Mouse (Mus musculus): Measurements from ENCODE around the gene Stil.

Stil gene

DNA sequence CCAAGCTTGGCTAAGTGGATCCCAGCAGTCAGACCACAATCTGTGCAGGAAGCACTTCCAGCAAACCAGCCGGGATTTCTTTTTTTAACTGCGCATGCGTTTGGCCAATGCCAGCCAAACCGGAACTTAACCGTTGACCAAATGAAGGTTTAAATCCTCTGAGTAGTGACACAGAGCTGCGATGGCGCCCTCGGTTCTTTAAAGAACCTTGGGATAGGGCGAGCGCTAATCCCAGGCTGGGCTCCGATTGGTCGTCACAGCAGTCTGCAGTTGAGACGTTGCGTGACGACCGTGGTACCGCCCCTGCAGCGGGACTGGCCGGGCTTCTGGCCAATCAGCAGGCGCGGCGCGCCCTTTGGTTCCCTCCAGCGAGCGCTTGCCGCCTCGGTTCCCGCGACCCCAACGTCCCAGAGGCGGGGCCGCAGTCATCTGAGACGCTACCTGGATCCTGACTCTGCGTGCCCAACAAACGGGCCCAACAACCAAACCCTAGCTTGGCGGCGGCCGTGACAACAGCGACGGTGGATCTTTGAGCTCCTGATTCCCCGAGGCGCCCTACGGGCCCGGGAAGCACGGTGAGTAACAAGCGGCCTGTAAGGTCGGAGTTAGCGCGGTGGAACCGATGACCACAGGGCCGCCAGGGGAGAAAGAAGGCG lies at the start of gene Stil:
TSS of gene Stil (plus strand) at position 387 of the 656 bp plus-strand sequence.
- peak; percentile 97 for DNase-seq (ENCODE audit: low read depth)

DNA sequence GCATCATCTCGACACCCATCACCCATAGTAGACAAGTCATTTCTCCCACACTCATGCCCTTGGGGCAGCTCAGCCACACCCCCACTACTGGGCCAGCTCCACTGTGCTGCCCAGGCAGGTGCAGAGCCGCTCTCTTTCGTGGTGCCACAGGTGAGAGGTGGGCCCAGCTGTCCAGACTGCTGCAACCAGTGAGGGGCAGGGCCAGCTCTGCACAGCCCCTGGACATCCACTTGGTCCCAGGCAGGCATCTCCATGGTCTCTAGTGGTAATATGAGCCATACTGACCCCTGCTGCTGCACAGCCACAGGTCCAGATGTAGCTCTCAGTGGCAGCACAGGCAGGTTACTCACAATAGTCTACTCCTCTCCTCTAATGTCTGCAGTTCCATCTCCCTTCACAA lies 46.8 kb upstream of the Stil start:
- no peak for DNase-seq (ENCODE audit: low read depth)

DNA sequence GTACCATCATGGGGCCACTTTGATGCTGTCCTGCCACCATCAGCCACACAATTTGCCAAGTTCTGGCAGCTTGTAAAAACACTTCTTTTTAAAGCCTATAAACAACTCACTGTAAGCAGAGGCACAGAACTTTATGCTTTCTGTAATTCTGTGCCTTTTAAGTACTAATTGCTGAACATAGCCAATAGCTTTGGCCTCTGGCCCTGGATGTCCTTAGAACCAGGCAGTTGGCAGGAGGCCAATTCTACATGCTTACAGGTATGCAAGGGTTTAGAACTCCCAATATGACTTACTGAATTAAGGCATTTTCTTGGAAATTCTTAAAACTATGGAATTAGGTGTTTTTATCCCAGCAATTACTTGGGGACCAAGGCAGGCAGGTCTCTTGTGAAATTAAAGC lies 42.6 kb upstream of the Stil start:
- no peak for DNase-seq (ENCODE audit: low read depth)

DNA sequence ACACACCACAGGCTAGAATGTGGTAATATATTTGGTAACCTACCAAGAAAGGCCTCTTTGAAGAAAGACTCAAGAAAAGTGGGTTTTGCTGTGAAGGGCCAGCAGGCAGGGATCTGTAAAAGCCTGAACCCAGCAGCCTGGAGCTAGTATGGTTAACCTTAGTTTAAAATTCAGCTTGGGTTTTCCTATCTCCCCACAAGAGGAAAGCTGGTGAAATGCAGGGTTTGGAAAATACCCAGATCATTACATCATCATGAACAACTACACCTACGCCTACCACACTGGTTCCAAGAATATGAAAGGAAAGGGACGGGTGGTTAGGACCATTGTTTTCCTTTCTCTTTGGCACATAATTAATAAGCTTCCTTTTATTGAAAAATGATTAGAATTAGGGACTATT lies 41.7 kb upstream of the Stil start:
- no peak for DNase-seq (ENCODE audit: low read depth)

DNA sequence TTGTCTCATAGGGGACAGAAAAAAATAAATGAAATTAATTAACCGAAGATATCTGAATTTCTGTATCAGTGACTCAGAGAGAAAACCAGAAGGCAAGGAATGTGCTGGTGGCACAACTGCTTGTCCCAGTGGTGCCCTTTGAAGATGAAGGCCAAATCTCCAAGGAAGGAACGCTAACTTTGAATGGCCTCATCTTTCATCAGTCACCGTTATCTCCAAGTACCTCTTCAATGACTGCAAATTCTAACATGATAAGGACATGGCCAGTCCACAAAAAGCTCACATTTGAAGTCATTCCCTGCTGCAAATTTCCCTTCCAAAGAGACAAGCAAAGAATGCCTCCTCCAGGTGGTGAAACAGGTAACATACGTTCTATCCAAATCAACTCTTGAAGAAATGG lies 41.2 kb upstream of the Stil start:
- no peak for DNase-seq (ENCODE audit: low read depth)

DNA sequence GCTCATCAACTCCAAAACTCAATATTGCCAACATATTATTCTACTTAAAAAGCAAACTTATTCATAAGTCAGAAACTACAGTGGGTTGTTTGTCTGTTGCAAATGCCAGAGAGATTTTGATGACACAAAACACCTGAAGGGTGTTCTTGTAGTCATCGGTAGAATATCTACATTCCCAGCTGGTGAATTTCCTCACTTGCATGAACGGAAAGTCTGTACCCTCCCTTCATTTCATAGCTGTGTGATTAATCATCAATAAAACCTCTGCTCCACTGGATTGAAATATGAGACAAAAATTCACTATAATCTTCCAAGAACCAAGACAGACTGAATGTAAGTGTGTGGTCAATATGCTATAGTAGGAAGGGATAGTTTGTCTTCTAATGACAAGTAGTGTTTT lies 40.4 kb upstream of the Stil start:
- DNase-seq (ENCODE audit: low read depth), result no peak

DNA sequence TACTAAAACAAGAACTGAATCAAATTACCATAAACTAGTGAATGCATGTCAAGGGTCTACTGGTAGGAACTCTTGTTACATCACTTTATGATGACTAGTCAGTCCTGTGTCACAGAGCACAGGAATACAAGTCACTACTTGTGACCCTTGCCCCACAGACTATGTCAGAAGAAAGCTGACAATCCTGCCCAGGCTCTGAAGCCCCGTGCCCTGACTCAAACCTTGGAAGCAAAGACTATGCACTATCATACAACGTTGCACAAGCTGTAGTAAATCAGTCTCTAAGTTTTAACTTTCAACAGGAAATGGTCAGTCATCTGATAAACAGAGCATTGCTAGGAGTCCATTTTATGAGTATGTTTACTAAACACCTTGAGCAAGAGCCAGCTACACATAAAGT lies 39.1 kb upstream of the Stil start:
- DNase-seq (ENCODE audit: low read depth), result peak; percentile 32

DNA sequence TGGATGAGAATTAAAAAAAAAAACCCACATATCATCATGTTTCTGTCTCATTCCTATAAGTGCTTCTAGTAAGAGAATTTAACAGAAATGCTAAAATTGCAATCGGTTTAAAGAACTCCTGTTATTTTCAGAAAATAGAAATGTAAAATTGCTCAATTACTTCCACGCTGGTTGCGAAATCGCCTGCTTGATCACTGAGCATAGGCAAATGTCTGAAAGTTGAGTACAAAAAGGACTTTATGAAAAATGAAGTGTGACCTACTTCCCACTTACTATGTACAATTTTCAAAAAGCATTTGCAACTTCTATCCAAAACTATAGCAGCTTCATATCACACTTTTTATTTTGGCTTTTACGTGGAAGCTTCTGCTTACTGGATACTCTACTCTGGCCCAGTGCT lies 29.2 kb upstream of the Stil start:
- peak; percentile 68 for DNase-seq (ENCODE audit: low read depth)

DNA sequence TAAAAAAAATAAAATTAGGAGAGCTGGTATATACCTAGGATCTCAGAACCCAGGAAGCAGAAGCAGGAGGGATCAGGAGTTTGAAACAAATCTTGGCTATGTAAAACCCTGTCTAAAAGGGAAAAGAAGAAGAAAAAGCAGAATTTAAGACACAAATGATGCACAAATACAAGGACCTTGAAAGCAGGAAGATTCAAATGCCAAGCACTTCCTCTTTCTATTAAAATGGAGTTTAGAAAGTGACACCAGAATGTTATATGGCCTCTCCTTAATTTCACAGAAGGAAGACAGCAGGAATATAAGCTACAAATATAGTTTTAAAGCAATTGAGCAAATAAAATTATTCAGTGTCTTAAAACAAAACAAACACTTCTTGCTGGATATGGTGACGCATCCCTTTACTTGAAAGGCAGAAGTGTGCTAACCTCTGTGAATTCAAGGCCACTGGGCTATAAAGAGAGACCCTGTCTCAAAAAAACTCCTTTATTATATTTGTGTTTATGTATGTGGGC lies 26.7 kb upstream of the Stil start:
- DNase-seq (ENCODE audit: low read depth), result peak; percentile 56

DNA sequence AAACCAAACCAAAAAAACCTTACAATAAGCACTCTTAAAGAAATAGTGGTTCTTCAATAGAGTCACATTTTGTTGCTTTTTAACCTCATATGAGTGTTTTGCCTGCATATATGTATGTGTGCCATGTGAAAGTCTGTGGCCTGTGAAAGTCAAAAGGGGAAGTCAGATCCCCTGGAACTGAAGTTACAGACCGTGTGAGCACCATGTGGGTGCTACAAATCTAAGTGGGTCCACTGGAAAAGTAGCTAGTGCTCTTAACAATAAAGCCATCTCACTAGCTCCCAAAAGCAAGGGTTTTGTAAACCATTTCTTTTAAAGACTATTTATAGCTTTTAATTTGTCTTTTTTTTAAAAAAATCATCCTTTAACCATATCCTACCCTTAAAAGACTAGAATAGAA lies 17.3 kb upstream of the Stil start:
- peak; percentile 56 for DNase-seq (ENCODE audit: low read depth)

DNA sequence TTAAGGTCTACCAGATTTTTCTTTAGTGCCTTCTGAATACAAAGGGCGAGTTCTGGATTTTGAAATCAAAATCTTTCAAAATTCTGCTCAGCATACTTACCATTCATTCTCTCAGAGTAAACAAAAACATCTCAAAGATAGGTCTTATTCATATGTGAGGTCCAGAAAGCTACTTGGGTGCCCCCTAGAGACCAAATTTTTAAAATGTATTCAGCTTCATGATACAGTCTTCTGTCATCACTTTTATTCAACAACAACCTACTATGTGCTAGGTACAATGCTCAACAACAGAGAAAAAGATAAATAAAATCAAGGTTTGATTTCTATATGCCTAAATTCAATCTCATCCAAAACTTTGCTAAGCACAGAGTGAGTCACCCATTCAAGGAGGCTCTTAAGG lies 16.9 kb upstream of the Stil start:
- DNase-seq (ENCODE audit: low read depth), result peak; percentile 74

DNA sequence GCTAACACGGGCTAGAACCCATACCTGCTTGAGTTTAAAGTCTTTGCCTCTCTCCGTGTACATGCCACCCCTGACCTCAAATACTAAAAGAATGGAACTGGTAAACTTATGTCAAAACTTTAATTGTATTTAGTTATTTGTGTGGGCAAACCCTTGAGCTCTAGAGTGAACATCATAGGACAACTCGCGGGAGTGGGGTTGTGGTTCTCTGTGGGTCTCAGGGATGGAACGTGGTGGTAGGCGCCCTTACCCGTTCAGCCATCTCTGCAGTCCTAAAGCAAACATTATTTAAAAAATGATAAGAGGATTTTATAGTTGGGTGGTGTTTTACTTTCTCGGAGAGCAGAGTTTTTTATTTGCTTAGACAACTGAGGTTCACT lies 13.8 kb upstream of the Stil start:
- no peak for DNase-seq (ENCODE audit: low read depth)

DNA sequence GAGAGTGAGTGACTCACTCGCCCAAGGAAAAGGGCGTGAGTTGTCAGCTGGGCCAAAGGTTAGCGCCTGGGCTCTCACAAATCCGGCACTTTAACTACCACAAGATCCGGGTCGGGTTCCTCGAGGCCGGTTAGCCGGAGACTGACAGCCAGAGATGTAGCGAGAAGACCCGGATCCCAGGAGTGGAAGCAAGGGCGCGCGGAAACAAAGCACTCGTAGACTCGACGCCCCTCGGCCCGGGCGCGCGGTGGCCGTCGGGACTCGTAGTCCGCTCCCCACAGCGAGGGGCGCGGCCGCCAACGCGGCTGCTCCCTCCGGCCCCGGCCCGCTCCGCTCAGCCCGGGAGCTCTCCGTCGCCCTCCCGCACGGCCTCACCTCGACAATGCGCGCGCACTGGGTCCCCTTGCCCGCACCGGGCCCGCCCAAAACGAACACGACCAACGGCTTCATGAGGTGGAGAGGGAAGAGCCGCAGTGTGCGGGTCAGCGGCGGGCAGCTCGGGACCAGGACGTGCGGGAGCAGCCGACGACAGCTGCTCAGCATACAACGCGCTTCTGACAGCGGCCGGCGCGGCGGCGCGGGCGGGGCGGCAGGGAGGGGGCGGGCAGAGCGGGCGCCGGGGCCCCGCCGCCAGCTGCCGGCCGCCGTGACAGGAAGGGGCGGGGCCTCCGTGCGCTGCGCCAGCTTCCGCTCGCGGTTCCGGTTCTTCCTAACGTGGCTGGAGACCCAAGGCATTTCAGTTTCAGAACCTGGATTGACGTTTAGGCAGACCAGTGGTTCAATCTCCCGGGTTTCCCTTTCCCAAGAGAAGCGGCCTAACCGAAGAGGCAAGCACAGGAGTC lies 13.1 kb upstream of the Stil start, which contains the start of gene Cmpk1:
TSS of gene Cmpk1 (minus strand) at position 651 of the 842 bp plus-strand sequence.
- peak; percentile 87 for DNase-seq (ENCODE audit: low read depth)

DNA sequence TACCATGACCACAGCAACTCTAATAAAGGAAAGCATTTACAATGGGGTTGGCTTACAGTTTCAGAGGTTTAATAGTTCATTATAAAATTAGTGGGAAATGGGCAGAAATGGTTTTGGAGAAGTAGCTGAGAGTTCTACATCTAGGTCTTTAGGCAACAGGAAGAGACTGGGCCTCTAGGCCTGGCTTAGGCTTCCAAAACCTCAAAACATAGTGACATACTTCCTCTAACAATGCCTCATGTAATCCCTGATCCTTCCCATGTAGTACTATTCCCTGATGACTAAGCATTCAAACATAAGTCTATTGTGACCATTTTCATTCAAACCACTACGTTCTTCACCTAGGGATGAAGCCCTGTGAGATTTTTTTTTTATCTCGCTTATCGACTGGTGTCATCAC lies 5.7 kb upstream of the Stil start:
- peak; percentile 61 for DNase-seq (ENCODE audit: low read depth)

DNA sequence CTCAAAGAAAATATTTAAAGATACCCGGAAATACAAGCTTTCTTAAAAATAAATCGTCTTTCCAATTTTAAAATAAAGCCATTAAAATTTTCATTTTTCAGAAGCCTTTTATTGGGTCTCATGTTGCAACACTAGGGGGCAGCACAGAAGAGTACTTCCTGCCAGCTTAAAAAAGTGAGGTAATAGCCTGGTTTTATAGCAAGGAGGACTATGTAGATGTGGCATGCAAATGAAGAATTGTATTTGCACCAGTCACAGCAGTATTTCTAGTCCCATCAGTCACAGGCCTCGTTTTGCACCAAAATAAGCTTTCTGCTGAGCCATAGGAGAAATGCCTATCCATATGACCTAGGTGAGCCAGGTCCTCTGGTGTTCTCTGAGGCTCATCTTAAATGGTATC lies 2.9 kb upstream of the Stil start:
- peak; percentile 70 for DNase-seq (ENCODE audit: low read depth)

DNA sequence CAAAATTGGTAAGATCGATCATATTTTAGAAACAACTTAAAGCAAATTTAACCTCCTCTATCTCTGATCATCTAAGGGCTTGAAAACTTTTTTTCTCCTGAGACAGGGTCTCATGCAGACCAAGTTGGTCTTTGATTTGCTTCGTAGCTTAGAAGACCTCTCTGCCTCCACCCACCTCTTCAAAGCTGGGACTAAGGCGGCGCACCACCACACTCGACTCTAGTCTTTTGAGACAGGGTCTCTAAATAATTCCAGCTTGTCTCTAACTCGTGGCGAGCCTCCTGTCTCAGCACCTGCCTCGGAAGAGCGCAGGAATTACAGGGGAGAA lies 550 bp upstream of the Stil start:
- DNase-seq (ENCODE audit: low read depth), result no peak

DNA sequence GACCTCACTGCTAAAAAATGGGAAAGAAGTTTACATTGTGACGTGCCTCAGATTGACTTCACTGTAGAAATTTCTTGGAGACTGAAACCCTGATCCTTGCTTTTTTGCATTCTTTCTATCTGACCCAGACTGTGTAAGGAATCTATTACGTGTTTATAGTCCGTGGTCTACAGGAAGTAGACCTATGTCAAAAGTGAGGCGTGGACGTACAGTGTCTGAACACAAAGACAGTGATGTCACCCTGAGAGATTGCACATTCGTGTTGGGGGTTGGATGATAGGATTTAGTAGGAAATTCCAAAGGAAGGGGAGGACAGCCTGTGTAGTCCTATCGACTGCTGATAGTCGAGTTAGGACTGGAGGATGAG lies 453 bp downstream of the Stil start:
- peak; percentile 76 for DNase-seq (ENCODE audit: low read depth)

DNA sequence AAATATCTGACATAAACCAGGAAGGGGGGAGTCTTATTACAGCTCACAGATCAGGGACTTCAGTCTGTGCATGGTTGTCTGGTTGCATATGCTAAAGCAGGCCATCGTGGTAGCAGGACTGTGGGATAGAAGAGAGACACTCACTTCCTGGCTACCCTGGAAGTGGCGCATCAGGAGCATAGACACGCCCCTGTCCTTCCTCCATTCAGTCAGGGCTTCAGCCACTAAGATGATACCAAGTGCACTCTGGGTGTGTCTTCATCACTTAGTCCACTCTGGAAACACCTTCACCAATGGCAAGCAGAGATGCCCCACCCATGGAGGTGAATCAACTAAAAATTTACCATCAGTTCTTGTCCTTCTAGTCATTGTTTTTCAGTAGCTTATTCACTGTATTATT lies 14.3 kb downstream of the Stil start:
- DNase-seq (ENCODE audit: low read depth), result no peak

DNA sequence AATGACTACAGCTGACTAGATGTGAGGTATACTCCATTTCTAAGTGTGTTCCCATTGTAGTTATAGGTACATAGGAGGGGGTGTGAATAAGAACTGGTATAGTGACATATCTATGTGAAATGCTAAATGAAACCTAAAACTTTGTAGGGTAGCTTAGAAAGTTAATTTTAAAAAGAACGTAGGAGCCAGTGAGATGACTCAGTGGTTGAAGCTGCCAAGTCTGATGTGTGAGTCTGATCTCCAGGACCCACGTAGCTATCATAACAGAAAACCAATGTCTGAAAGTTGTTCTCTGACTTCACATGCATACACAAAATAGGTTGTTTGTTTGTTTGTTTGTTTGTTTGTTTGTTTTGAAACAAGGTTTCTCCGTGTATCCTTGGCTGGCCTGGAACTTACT lies 20.0 kb downstream of the Stil start:
- no peak for DNase-seq (ENCODE audit: low read depth)

DNA sequence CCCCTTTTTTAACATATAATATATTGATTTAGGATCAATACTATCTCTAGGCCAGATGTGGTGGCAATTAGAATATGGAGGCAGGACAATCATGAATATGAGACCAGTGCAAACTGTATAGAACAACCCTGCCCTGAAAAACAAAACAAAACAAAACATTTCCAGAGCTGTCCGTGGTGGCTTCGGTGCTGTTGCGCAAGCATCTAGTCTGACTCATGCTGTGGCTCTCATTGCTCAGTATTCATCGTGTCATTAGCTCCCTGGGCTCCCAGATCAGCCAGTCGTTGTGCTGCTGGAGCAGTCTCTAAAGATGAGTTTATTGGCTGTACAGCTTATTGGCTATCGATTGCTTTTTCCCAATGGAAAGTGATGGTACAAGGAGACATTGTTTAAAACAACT lies 35.1 kb downstream of the Stil start:
- DNase-seq (ENCODE audit: low read depth), result peak; percentile 89

DNA sequence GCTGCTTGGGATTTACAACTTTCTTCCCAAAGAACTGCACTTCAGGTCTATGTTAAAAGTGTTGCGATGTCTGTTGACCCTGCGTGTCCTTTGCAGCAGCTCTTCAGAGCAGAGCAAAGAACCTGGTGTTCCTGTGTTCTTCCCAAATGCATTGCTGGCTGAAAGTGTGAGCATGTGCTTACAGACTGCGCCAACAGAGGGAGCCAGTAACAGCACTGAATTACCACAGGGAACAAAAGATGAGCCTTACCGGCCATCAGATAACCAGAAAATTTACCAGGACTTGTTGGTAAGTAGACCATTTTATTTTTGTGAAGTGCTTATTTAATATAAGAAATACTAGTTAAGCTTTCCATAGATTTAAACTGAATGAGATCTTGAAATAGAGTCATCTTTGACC lies 38.3 kb downstream of the Stil start:
- DNase-seq (ENCODE audit: low read depth), result peak; percentile 79

DNA sequence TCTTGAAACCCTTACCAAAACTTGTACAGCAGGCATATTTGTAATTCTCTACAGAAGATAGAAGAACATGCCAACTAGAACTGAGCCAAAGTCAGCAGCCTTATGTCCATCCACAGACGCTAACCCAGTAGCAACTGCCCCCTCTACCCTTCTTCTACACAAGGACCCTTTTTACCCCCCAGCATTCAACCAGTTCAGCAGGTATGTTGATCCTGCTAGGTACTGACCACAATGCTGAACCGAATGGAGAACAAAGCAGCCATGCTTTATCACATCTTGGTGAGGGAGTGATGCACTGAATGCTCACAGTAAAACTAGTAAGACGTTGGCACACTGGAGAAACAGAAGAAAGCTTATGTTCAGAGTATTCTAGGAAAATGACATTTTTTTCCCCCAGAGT lies 45.7 kb downstream of the Stil start:
- no peak for DNase-seq (ENCODE audit: low read depth)

DNA sequence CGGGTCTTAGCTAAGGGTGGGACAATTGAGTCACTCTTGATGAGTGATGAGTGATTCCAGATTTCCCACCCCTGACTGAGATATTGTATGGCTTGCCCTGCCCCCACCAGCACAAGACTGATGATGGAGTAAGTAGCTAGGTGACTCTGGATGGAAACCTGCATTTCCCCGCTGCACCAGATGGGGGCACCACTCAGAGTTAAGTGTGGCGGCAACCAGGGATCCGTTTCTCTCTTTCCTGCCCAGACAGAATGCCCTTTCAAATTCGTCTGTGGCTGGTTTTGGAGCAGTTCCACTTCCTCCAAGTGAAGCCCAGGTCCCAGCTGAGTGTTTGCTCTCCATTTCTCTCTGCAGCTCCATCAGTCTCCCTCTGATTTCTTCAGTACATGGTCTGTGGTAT lies 47.8 kb downstream of the Stil start:
- peak; percentile 89 for DNase-seq (ENCODE audit: low read depth)

DNA sequence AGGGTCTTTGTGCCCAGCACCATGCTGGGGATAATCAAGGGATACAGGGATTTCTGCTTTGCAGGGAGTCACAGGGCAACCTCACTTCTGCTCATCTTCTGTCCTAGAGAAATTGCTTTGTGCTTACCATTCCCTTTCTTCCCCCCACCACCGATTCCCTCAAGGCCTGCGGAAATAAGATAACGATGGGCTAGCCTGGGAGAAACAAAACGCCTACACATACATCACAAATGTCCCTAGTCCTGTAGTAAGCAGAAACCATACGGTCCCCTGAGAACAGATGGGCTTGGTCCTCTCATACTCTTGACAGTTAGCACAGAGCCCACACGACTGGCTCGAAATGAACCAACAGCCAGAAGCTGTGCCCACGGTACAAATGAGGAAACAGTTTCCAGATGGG lies 48.2 kb downstream of the Stil start:
- DNase-seq (ENCODE audit: low read depth), result peak; percentile 20

Measured in 416B (cell line).